Mouse (Mus musculus) spleen, postnatal 10 days (tissue): ENCODE results near the gene Stk38.

Source experiments
- DNase-seq, 2 experiments: peaks; one replicate each; pipeline ENCODE4 v3.0.0; 2021 to 2022; ENCODE audit warnings: low spot score in 2 of 2

The Stk38 gene

DNA sequence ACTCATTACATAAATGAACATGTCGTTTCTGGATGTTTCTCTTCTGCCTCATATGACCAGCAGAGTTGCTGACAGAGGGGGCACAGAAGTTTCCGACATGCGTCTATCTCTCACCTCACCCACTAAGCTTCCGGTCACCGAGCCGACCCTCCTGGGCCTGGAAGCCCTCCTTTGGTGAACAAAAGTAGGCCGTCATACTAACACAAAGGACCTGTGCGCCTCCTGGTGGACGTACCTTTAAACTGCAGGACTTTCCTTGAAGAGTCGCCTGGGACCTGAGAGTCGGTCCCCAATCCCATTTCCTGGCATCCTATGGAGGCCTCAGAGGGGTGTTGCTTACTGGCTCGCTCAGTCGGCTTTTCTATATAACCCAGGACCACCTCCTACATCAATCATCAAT, 81.4 kb downstream of the Stk38 start:
- peak; percentile 79 to 86 for DNase-seq

GRCm38 (mm10) chr17:28924957-28925595, 82.7 kb downstream of the Stk38 start:
- DNase-seq: no peak

GRCm38 (mm10) chr17:28922096-28922495, 85.7 kb downstream of the Stk38 start:
- no peak for DNase-seq

- no peak for DNase-seq
Measured at GRCm38 (mm10) chr17:28921086-28921485, 86.7 kb downstream of the Stk38 start.
